Mouse (Mus musculus) hindbrain, embryonic 10.5 days (tissue): ENCODE measurements around the gene Srd5a2. TPM values are rescaled to one million over a fixed set of nuclear protein-coding genes. Genes with fewer than 3 reads are reported as not detected.
A peak's percentile ranks its signal among the peaks of the same experiment; 100 is the strongest.
"Not testable (repeated sequence)": the region's sequence is repeated elsewhere in the genome, so short reads cannot be mapped to it uniquely, and the experiment has no call there.

Source experiments
- DNase-seq: peaks from one replicate; pipeline ENCODE4 v3.0.0-alpha.2; 2017; ENCODE audit warnings: low spot score
- H3K27ac ChIP-seq: fragments of 300-500 bp; sonication (generic); 2 replicates; pipeline ENCODE4 v1.5.1; 2016; ENCODE audit warnings: mild to moderate bottlenecking, moderate library complexity
- H3K27me3 ChIP-seq: fragments of 300-500 bp; sonication (generic); 2 replicates; pipeline ENCODE4 v1.6.1; 2016; ENCODE audit warnings: mild to moderate bottlenecking; ENCODE audit not compliant: poor library complexity, insufficient read depth, severe bottlenecking
- H3K36me3 ChIP-seq: fragments of 300-500 bp; sonication (generic); 2 replicates; pipeline ENCODE4 v1.6.1; 2016; ENCODE audit warnings: mild to moderate bottlenecking, moderate library complexity
- H3K4me1 ChIP-seq: fragments of 300-500 bp; sonication (generic); replicated peaks from 2 replicates; pipeline ENCODE4 v1.6.1; 2016; ENCODE audit warnings: mild to moderate bottlenecking
- H3K4me3 ChIP-seq: fragments of 300-500 bp; sonication (generic); 2 replicates; pipeline ENCODE4 v1.5.1; 2016; ENCODE audit warnings: mild to moderate bottlenecking, moderate library complexity
- H3K9me3 ChIP-seq: fragments of 300-500 bp; sonication (generic); 2 replicates; pipeline ENCODE4 v1.6.1; 2016; ENCODE audit warnings: mild to moderate bottlenecking, moderate library complexity
- WGBS: fragments of 180-500 bp; shearing (Covaris S2); methylation state at CpG from one replicate; pipeline ENCODE4 v1.1.7; 2016; 5-methylcytosine and 5-hydroxymethylcytosine counted together
- polyA plus RNA-seq: library from polyadenylated mRNA; unstranded; fragments of >200 nt; fragmentation: Nextera tagmentation; extraction: Ambion mirVana; gene quantifications from 2 replicates; pipeline ENCODE4 v1.2.1, GENCODE M21; 2016

The Srd5a2 gene
- not detected in 2 replicates for polyA plus RNA-seq

DNA sequence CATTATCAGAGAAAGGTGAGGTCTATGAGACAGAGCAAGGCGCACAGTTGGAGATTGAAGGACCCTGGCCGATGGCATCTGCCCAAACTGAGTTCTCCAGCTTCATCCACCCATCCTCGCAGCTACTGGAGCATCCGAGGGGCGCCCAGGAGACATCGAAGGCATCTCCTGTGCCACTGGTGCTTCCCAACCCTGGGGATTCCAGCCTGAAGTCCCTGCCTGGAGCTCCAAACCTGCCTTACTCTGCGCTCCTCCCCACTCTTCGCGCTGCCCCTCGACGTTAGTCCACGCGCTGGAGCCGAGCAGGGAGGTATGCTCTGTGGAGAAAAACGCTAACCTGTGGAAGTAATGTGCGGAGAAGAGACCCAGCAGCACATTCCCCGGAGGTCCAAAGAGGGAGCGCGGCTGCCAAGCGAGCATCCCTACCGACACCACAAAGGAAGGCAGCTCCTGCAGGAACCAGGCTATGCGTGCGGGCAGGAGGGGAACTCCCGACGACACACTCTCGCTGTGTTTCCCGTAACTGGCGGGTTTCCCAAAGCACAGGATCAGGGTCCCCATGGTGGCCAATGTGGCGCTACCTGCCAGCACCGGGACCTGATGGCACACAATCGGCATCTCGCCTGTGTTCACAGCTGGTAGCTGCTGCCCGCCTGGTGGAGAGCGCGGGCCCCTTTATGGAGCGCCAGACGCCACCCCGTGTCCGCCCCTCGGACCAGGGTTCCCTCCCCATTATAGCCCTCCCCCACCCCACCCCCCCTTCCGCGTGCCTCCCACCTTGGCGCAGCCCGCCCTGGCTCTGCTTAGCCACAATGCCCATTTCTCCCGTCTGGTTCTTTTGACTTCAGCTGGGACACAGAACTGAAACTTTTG is at the start of gene Srd5a2:
Gene Srd5a2 (minus strand): TSS at position 707 of the 873 bp plus-strand sequence.
- no peaks in the 10 kb centered on the region for H3K36me3 ChIP-seq
- under 1% methylated on average over 44 of the region's 45 CpGs for WGBS
- H3K9me3 ChIP-seq = no peaks in the 10 kb centered on the region
- H3K4me1 ChIP-seq = peaks cover 18% of the 10 kb centered on the region
- peak within 1 kb of the TSS; percentile 48 for H3K4me3 ChIP-seq
- H3K27ac ChIP-seq = no peak within 1 kb of the TSS
- peaks cover 63% of the 10 kb centered on the region for H3K27me3 ChIP-seq
- DNase-seq = peak; percentile 27

DNA sequence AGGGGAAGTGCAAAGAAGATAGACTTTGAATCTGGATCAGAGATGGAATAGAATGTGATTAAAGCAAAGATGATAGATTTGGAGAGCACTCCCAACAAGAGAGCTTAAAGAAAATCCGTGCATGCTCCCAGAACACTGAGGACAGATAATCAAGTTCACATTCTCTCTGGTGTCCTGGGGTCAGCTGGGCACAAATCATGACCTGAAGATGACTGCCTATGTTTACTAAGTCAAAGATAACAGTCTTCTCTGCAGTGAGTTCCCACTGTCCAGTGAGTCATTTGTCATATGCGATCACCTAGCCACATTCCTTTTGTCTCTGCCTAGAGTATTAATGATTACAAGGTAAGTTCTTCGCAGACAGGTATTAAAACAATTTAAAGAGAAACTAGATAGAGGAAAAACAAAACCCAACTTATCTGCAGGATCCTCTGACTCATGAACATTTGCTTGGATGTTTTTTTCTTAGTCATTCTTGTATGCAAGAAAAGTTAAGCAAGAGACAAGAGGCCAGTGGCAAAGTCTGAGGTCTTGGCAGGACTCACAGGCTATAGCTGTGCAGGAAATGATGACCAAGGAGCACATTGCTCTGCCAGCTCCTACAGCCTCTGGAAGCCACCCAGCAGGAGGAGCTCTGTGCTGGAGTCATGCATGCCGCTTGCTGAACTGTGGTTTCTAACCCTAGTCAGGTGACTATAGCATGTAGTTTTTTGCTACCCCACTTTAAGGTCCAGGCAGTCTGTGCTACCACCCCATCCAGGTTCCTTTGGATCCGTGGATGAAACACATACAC is 41.4 kb upstream of the Srd5a2 start:
- WGBS = 82% methylated on average over 5 of the region's 5 CpGs
- H3K36me3 ChIP-seq = no peaks in the 10 kb centered on the region
- H3K27me3 ChIP-seq = no peaks in the 10 kb centered on the region
- H3K4me3 ChIP-seq = no peak overlapping the region
- DNase-seq = no peak
- H3K27ac ChIP-seq = no peak overlapping the region
- peaks cover 18% of the 10 kb centered on the region for H3K9me3 ChIP-seq
- H3K4me1 ChIP-seq = no peaks in the 10 kb centered on the region

DNA sequence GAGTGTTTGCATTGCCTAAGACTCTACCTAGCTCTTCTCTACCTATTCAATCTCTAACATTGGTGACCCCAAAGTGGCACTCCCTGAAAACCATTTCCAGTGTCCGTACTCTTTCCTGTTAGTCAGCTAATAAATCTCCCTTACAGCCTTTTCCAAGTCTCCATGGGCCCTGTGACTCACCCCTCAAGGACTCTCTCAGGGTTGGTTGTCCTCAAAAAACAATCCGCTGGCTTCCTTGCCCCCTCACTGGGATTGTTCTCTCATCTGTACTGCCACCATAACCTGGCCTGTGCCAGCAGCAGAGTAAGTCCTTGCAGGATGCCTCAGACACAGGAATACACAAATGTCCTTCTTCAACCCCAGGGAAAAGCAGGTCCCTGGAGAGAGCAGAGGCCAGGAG is 40.3 kb upstream of the Srd5a2 start:
- DNase-seq = no peak
- H3K4me3 ChIP-seq = no peak overlapping the region
- H3K27me3 ChIP-seq = no peaks in the 10 kb centered on the region
- H3K27ac ChIP-seq = no peak overlapping the region
- no peaks in the 10 kb centered on the region for H3K4me1 ChIP-seq
- H3K9me3 ChIP-seq = peaks cover 18% of the 10 kb centered on the region
- H3K36me3 ChIP-seq = no peaks in the 10 kb centered on the region
- 90% methylated on average over 2 of the region's 2 CpGs for WGBS

DNA sequence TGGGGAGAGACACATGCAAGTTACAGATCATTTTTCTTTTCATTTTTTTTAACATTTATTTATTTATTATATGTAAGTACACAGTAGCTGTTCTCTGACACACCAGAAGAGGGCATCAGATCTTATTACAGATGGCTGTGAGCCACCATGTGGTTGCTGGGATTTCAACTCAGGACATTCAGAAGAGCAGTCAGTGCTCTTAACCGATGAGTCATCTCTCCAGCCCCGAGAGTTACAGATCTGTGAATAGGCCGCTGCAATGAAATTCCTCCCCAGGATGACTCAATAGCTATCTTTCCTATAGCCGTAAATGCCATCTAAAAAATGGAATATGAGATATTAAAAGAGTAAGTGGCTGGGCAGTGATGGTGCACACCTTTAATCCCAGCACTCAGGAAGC is 35.7 kb upstream of the Srd5a2 start:
- H3K4me3 ChIP-seq = no peak overlapping the region
- no peaks in the 10 kb centered on the region for H3K27me3 ChIP-seq
- H3K4me1 ChIP-seq = no peaks in the 10 kb centered on the region
- WGBS = 96% methylated on average over 4 of the region's 4 CpGs
- no peak for DNase-seq
- H3K36me3 ChIP-seq = no peaks in the 10 kb centered on the region
- no peak overlapping the region for H3K27ac ChIP-seq
- peaks cover 18% of the 10 kb centered on the region for H3K9me3 ChIP-seq

DNA sequence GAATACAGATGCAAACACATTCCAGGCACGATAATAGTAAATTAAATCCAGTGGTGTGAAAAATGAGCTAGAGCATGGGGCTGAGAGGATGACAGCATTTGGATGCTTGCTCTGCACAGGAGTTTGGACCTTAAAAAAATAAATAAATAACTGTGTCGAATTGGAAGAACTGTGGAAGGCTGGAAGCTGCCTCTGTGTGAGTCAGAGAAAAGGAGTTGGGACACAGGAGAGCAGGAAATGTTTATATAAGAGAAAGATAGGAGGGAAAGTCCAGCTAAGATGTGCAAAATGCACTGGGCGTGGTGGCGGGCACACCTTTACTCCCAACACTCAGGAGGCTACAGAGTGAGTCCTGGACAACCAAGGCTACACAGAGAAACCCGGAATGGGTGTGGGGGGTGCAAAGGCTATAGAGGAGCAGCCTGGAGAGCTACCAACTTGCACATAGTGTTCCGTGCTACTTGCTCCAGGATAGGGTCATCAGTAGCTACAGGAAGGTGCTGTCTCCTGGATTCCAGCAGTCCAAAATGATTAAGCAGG is 32.4 kb upstream of the Srd5a2 start:
- H3K27me3 ChIP-seq = no peaks in the 10 kb centered on the region
- 84% methylated on average over 6 of the region's 6 CpGs for WGBS
- H3K4me3 ChIP-seq = no peak overlapping the region
- peaks cover 9% of the 10 kb centered on the region for H3K9me3 ChIP-seq
- H3K27ac ChIP-seq = no peak overlapping the region
- no peaks in the 10 kb centered on the region for H3K4me1 ChIP-seq
- H3K36me3 ChIP-seq = no peaks in the 10 kb centered on the region
- no peak for DNase-seq

DNA sequence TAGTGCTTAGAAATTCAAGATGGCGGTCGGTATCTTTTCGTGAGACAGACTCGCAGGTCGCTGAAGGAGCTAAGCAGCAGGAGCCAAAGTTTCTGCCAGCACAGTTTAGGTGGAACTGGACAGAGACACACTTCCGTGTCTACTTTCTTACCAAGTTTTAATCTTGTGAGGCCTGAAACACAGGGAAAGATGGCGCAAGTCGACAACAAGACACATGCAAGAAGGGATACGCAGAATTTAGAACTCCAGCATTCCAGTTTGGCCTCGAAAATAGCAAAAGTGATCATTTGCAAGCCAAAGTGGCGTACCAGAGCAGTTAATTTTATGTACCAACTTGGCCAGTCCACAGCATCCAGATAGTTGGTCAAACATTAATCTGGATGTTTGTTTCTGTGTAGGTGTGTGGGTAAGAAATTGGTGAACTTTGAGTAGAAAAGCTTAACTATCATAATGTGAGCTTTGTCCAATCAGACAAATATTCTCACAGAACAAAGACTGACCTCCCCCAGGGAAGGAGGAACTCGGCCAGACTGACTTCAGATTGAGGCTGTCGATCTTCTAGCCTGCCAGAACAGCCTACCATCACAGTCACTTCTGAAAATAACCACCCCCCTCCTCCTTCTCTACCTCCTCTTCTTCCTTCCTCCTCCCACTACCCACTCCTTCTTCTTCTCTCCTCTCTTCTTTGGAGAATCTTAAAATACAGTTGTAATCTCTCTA is 31.2 kb upstream of the Srd5a2 start:
- Histone ChIP-seq H3K27ac (no peak overlapping the region), H3K4me1 (no peaks in the 10 kb centered on the region), H3K36me3 (no peaks in the 10 kb centered on the region), H3K9me3 (no peaks in the 10 kb centered on the region), H3K4me3 (no peak overlapping the region), H3K27me3 (no peaks in the 10 kb centered on the region)
- DNase-seq = no peak
- WGBS = 90% methylated on average over 13 of the region's 13 CpGs

DNA sequence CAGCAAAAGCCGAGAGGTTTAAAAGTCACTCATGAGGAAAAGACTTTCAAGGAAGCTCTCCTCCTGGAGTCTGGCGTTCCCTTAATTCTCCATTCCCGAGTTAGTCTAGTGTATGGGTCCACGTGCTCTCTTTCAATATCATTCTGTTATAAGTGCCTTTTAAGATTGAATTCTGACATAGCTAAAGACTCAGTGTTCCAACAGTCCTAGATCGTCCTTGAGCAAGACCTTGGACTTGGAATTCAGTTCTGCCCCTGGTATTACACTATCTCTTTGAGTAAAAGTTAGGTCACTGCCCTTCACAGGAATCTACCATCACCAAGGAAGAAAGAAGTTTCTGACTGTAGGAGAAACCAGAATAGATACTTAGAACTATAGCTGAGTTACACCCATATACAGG is 25.4 kb upstream of the Srd5a2 start:
- not testable (repeated sequence) for H3K9me3 ChIP-seq, H3K4me1 ChIP-seq, H3K36me3 ChIP-seq, H3K4me3 ChIP-seq, DNase-seq, H3K27ac ChIP-seq, H3K27me3 ChIP-seq
- WGBS = 88% methylated on average over 5 of the region's 5 CpGs

DNA sequence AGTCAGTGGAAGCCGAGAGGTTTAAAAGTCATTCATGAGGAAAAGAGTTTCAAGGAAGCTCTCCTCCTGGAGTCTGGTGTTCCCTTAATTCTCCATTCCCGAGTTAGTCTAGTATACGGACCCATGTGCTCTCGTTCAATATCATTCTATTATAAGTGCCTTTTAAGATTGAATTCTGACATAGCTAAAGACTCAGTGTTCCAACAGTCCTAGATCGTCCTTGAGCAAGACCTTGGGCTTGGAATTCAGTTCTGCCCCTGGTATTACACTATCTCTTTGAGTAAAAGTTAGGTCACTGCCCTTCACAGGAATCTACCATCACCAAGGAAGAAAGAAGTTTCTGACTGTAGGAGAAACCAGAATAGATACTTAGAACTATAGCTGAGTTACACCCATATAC is 15.0 kb upstream of the Srd5a2 start:
- H3K27ac ChIP-seq, DNase-seq: not testable (repeated sequence)
- 87% methylated on average over 5 of the region's 5 CpGs for WGBS

DNA sequence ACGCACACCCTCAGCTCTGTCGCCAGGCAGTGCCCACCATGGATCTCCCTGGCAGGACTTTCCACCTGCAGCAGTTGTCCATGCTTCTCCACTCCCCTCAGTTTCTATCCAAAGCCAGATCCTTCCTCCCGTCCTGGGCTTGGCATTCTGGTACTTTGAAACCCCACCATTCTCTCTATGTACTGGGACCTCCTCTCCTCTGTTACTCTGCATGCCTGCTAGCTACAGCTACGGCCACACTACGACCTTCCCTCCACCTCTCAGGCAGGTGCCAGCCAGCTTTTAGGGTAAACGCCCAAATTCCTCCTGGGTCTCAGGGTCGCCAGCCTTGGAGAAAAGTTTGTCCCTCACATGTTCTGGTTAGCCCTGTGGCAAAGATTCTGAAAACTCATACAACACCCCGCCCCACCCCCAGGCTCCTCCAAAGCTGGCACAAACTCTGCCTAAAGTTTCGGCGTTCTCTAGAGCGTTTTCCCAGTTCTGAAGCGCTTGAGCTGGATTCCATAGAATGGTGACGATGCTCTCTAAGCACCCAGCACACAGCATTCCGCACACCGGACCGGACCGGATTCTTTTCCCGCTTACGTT is 607 bp upstream of the Srd5a2 start:
- H3K4me3 ChIP-seq = peak overlapping the region; percentile 48

More for the DNA sequence above, 15.0 kb upstream of the Srd5a2 start:
- not testable (repeated sequence) for H3K27me3 ChIP-seq, H3K4me1 ChIP-seq, H3K36me3 ChIP-seq, H3K9me3 ChIP-seq, H3K4me3 ChIP-seq

DNA sequence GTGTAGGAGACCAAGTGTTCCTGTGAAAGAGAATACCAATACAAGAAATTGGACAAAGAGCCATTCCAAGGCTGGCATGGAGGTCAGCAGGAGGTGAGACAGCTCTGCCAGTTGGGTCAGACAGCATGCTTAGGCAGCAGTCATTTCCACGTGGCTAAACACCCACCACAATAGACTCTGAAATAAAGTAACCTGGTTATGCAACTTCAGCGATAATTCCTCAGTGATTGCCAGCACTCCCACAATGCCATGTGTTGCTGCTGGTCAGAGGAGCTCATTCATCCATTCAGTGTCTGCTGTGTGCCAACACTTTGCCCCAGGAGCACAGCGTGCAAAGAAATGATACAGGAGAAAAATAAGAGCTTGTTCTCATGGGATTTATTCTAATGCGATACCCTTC is 4.0 kb downstream of the Srd5a2 start:
- 75% methylated on average over 4 of the region's 4 CpGs for WGBS
- Histone ChIP-seq H3K27me3 (peaks cover 44% of the 10 kb centered on the region), H3K9me3 (no peaks in the 10 kb centered on the region), H3K4me1 (peaks cover 18% of the 10 kb centered on the region), H3K4me3 (no peak overlapping the region), H3K36me3 (no peaks in the 10 kb centered on the region), H3K27ac (no peak overlapping the region)
- DNase-seq = no peak

More for the DNA sequence above, 607 bp upstream of the Srd5a2 start:
- H3K27me3 ChIP-seq = peaks cover 63% of the 10 kb centered on the region
- DNase-seq = peak; percentile 9
- 4% methylated on average over 19 of the region's 19 CpGs for WGBS
- no peak overlapping the region for H3K27ac ChIP-seq
- H3K4me1 ChIP-seq = peaks cover 18% of the 10 kb centered on the region
- H3K36me3 ChIP-seq = no peaks in the 10 kb centered on the region
- no peaks in the 10 kb centered on the region for H3K9me3 ChIP-seq

DNA sequence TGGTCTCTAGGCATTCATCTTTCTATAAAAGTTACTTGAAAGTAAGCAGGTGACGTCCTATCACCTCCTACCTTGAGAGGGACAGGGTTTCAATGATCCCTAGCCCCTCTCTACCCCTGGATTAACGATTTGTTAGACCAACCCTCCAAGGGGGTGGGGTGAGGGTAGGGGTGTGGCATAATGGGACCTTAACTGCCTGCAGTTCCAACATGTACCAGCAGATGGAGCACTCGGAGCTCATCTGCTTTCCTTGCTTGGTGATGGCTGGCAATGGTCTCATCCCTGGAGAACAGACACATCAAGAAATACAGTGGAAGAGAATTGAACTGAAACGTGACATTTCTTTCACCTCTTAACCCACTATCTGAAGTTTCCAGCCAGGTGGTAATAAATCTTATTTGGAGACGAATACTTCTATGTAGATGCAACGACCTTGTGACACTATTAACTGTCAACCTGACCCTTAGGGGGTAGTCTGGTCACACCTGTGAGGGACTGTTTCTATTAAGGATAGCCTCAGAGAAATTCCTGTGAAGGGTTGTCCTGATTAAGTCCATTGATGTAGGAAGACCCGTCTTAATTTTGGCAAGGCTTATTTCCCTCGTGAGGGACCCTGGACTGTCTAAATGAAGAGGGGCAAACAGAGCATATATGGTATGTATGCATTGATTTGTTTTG is 27.1 kb downstream of the Srd5a2 start:
- H3K9me3 ChIP-seq = no peaks in the 10 kb centered on the region
- DNase-seq = peak; percentile 84
- H3K36me3 ChIP-seq = no peaks in the 10 kb centered on the region
- H3K4me3 ChIP-seq = no peak overlapping the region
- H3K4me1 ChIP-seq = no peaks in the 10 kb centered on the region
- H3K27me3 ChIP-seq = no peaks in the 10 kb centered on the region
- WGBS = 41% methylated on average over 8 of the region's 8 CpGs
- no peak overlapping the region for H3K27ac ChIP-seq

DNA sequence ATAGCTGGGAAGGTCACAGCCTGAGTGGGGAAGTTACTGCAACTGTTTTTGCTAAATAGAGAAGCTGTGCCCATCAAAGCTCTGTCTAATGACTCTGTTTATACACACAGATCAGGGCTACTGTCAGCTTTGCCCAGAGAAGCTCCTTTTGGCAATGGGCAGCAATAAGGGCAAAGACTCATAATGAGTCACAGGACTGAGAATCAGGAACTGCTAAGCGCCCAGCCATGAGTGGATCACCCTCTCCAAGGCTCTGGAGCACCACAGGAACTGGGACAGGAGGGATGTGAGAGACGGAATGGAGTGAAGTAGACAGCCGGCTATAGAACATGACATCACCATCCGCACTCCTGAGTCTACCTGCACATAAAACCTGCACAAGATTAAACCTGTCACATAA is 29.4 kb downstream of the Srd5a2 start:
- Histone ChIP-seq H3K27me3 (no peaks in the 10 kb centered on the region), H3K9me3 (no peaks in the 10 kb centered on the region), H3K27ac (no peak overlapping the region), H3K36me3 (no peaks in the 10 kb centered on the region), H3K4me3 (no peak overlapping the region), H3K4me1 (no peaks in the 10 kb centered on the region)
- WGBS = 90% methylated on average over 4 of the region's 4 CpGs
- no peak for DNase-seq
